Mouse (Mus musculus) MEL (cell line): ENCODE data around the gene Ppfibp1. TPM values are rescaled to one million over a fixed set of nuclear protein-coding genes. Genes with fewer than 3 reads are reported as not detected.

Experiments
- DNase-seq: peaks from one replicate; pipeline ENCODE4 v3.0.0; 2011; ENCODE audit warnings: low read depth, low spot score
- H3K27ac ChIP-seq: 2 replicates; pipeline ENCODE4 v1.5.1; 2012; ENCODE audit warnings: low read depth, mild to moderate bottlenecking, control low read depth, low read length, moderate library complexity; ENCODE audit not compliant: control insufficient read depth
- H3K27me3 ChIP-seq, 2 experiments: fragments of 150-350 bp in 1 of 2; sonication (generic) in 1 of 2; 2 replicates each; pipeline ENCODE4 v1.6.1; 2012; ENCODE audit warnings: low read length in 2 of 2, mild to moderate bottlenecking in 2 of 2, improper control_type of control experiment in 1 of 2, moderate library complexity in 1 of 2; ENCODE audit not compliant: insufficient read depth in 2 of 2, control insufficient read depth in 1 of 2
- H3K36me3 ChIP-seq, 2 experiments: 2 replicates each; pipeline ENCODE4 v1.6.1; 2012 to 2014; ENCODE audit warnings: low read length in 2 of 2, improper control_type of control experiment in 1 of 2, inconsistent platforms in 1 of 2, mild to moderate bottlenecking in 1 of 2; ENCODE audit not compliant: insufficient read depth in 2 of 2, control insufficient read depth in 1 of 2
- H3K4me1 ChIP-seq, 2 experiments: fragments of 150-350 bp in 1 of 2; sonication (generic) in 1 of 2; 2 replicates each; pipeline ENCODE4 v1.6.1; 2012; ENCODE audit warnings: low read length in 2 of 2, improper control_type of control experiment in 1 of 2, mild to moderate bottlenecking in 1 of 2; ENCODE audit not compliant: insufficient read depth in 2 of 2, control insufficient read depth in 1 of 2
- H3K4me3 ChIP-seq, 2 experiments: fragments of 150-350 bp in 1 of 2; sonication (generic) in 1 of 2; 2 replicates each; pipeline ENCODE4 v1.5.1; 2012; ENCODE audit warnings: low read depth in 2 of 2, low read length in 2 of 2, mild to moderate bottlenecking in 2 of 2, moderate library complexity in 2 of 2, control low read depth in 1 of 2, improper control_type of control experiment in 1 of 2; ENCODE audit not compliant: control insufficient read depth in 1 of 2, insufficient read depth in 1 of 2
- H3K79me2 ChIP-seq: 2 replicates; pipeline ENCODE4 v1.6.1; 2012; ENCODE audit warnings: mild to moderate bottlenecking, low read length, moderate library complexity; ENCODE audit not compliant: control insufficient read depth, poor library complexity, insufficient read depth
- H3K9ac ChIP-seq: 2 replicates; pipeline ENCODE4 v1.6.1; 2012; ENCODE audit warnings: low read depth, mild to moderate bottlenecking, control low read depth, low read length, moderate library complexity; ENCODE audit not compliant: control insufficient read depth, poor library complexity, severe bottlenecking
- H3K9me3 ChIP-seq: fragments of 150-350 bp; sonication (generic); replicated peaks from 2 replicates; pipeline ENCODE4 v1.6.1; 2012; ENCODE audit warnings: mild to moderate bottlenecking, low read length, improper control_type of control experiment, moderate library complexity; ENCODE audit not compliant: insufficient read depth
- BHLHE40 ChIP-seq: IDR thresholded peaks from 2 replicates; pipeline ENCODE4 v1.6.1; 2012; ENCODE audit warnings: low read depth, mild to moderate bottlenecking, inconsistent platforms, low read length, improper control_type of control experiment, borderline replicate concordance
- CHD1 ChIP-seq: IDR thresholded peaks from 2 replicates; pipeline ENCODE4 v1.6.1; 2012; ENCODE audit warnings: low read depth, mild to moderate bottlenecking, inconsistent platforms, low read length, improper control_type of control experiment
- CTCF ChIP-seq, 3 experiments: IDR thresholded peaks in 2 of 3; conservative IDR thresholded peaks in 1 of 3; 2 replicates each; pipeline ENCODE4 v1.5.1; 2011 to 2012; ENCODE audit warnings: low read length in 3 of 3, low read depth in 2 of 3, mild to moderate bottlenecking in 2 of 3, improper control_type of control experiment in 1 of 3, inconsistent platforms in 1 of 3, mixed read lengths in 1 of 3, moderate library complexity in 1 of 3; ENCODE audit not compliant: control insufficient read depth in 1 of 3, insufficient read depth in 1 of 3, poor library complexity in 1 of 3, severe bottlenecking in 1 of 3
- E2F4 ChIP-seq: IDR thresholded peaks from 2 replicates; pipeline ENCODE4 v1.6.1; 2011; ENCODE audit warnings: low read depth, low read length, improper control_type of control experiment, borderline replicate concordance
- EP300 ChIP-seq, 2 experiments: IDR thresholded peaks; 2 replicates each; pipeline ENCODE4 v1.6.1; 2011; ENCODE audit warnings: improper control_type of control experiment in 2 of 2, low read length in 2 of 2, low read depth in 1 of 2, mild to moderate bottlenecking in 1 of 2
- ETS1 ChIP-seq: IDR thresholded peaks from 2 replicates; pipeline ENCODE4 v1.6.1; 2012; ENCODE audit warnings: low read depth, mild to moderate bottlenecking, inconsistent platforms, low read length, improper control_type of control experiment, moderate library complexity
- GABPA ChIP-seq: IDR thresholded peaks from 2 replicates; pipeline ENCODE4 v1.6.1; 2012; ENCODE audit warnings: low read depth, mild to moderate bottlenecking, inconsistent platforms, low read length, improper control_type of control experiment, moderate library complexity
- HCFC1 ChIP-seq: IDR thresholded peaks from 2 replicates; pipeline ENCODE4 v1.6.1; 2012; ENCODE audit warnings: low read depth, mild to moderate bottlenecking, inconsistent platforms, low read length, improper control_type of control experiment, moderate library complexity
- KAT2A ChIP-seq: conservative IDR thresholded peaks from 2 replicates; pipeline ENCODE4 v1.6.1; 2012; ENCODE audit warnings: low read depth, low read length, improper control_type of control experiment, inconsistent platforms
- MAX ChIP-seq: IDR thresholded peaks from 2 replicates; pipeline ENCODE4 v1.6.1; 2011; ENCODE audit warnings: low read length, improper control_type of control experiment
- MAZ ChIP-seq: IDR thresholded peaks from 2 replicates; pipeline ENCODE4 v1.6.1; 2012; ENCODE audit warnings: low read depth, mild to moderate bottlenecking, inconsistent platforms, low read length, improper control_type of control experiment
- MEF2A ChIP-seq: IDR thresholded peaks from 2 replicates; pipeline ENCODE4 v1.6.1; 2014; ENCODE audit warnings: low read depth, mild to moderate bottlenecking, inconsistent platforms, low read length, improper control_type of control experiment; ENCODE audit not compliant: poor library complexity, insufficient replicate concordance, severe bottlenecking; ENCODE audit errors: extremely low read depth
- MYB ChIP-seq: IDR thresholded peaks from 2 replicates; pipeline ENCODE4 v1.6.1; 2011; ENCODE audit warnings: mild to moderate bottlenecking, low read depth, low read length, improper control_type of control experiment
- MYC ChIP-seq: IDR thresholded peaks from 2 replicates; pipeline ENCODE4 v1.6.1; 2011; ENCODE audit warnings: low read depth, mild to moderate bottlenecking, low read length, improper control_type of control experiment, moderate library complexity
- NELFE ChIP-seq: IDR thresholded peaks from 2 replicates; pipeline ENCODE4 v1.6.1; 2011; ENCODE audit warnings: low read depth, low read length, improper control_type of control experiment
- NRF1 ChIP-seq: IDR thresholded peaks from 2 replicates; pipeline ENCODE4 v1.6.1; 2014; ENCODE audit warnings: low read depth, mild to moderate bottlenecking, inconsistent platforms, low read length, improper control_type of control experiment, moderate library complexity; ENCODE audit not compliant: poor library complexity, insufficient read depth, severe bottlenecking
- POLR2A ChIP-seq, 2 experiments: IDR thresholded peaks; 2 replicates each; pipeline ENCODE4 v1.6.1; 2011 to 2012; ENCODE audit warnings: low read length in 2 of 2, mild to moderate bottlenecking in 2 of 2, control low read depth in 1 of 2, improper control_type of control experiment in 1 of 2, low read depth in 1 of 2, moderate library complexity in 1 of 2; ENCODE audit not compliant: control insufficient read depth in 1 of 2, insufficient read depth in 1 of 2, poor library complexity in 1 of 2
- POLR2AphosphoS2 ChIP-seq: IDR thresholded peaks from 2 replicates; pipeline ENCODE4 v1.6.1; 2011; ENCODE audit warnings: low read length, improper control_type of control experiment
- POLR2AphosphoS5 ChIP-seq: IDR thresholded peaks from 2 replicates; pipeline ENCODE4 v1.6.1; 2012; ENCODE audit warnings: low read depth, borderline replicate concordance, mild to moderate bottlenecking, inconsistent platforms, low read length, moderate library complexity, mixed read lengths
- RAD21 ChIP-seq: IDR thresholded peaks from 2 replicates; pipeline ENCODE4 v1.6.1; 2011; ENCODE audit warnings: mild to moderate bottlenecking, low read depth, low read length, improper control_type of control experiment
- RCOR1 ChIP-seq: IDR thresholded peaks from 2 replicates; pipeline ENCODE4 v1.6.1; 2012; ENCODE audit warnings: low read depth, mild to moderate bottlenecking, inconsistent platforms, low read length, improper control_type of control experiment
- SIN3A ChIP-seq: IDR thresholded peaks from 2 replicates; pipeline ENCODE4 v1.6.1; 2012; ENCODE audit warnings: low read length, improper control_type of control experiment, inconsistent platforms
- SMC3 ChIP-seq: IDR thresholded peaks from 2 replicates; pipeline ENCODE4 v1.6.1; 2011; ENCODE audit warnings: low read depth, low read length, improper control_type of control experiment
- TAL1 ChIP-seq: IDR thresholded peaks from 2 replicates; pipeline ENCODE4 v1.6.1; 2012; ENCODE audit warnings: mild to moderate bottlenecking, inconsistent platforms, low read length, moderate library complexity, mixed read lengths
- TBP ChIP-seq: IDR thresholded peaks from 2 replicates; pipeline ENCODE4 v1.8.0; 2011; ENCODE audit warnings: low read depth, low read length, improper control_type of control experiment
- TCF12 ChIP-seq: IDR thresholded peaks from 2 replicates; pipeline ENCODE4 v1.6.1; 2014; ENCODE audit warnings: low read depth, mild to moderate bottlenecking, inconsistent platforms, low read length, improper control_type of control experiment, moderate library complexity
- UBTF ChIP-seq: IDR thresholded peaks from 2 replicates; pipeline ENCODE4 v1.6.1; 2012; ENCODE audit warnings: low read depth, mild to moderate bottlenecking, inconsistent platforms, low read length, improper control_type of control experiment, moderate library complexity, borderline replicate concordance; ENCODE audit not compliant: insufficient read depth
- USF1 ChIP-seq: IDR thresholded peaks from 2 replicates; pipeline ENCODE4 v1.6.1; 2014; ENCODE audit warnings: low read depth, mild to moderate bottlenecking, inconsistent platforms, low read length, improper control_type of control experiment, moderate library complexity
- USF2 ChIP-seq, 2 experiments: IDR thresholded peaks; 2 replicates each; pipeline ENCODE4 v1.6.1; 2011 to 2012; ENCODE audit warnings: improper control_type of control experiment in 2 of 2, low read length in 2 of 2, borderline replicate concordance in 1 of 2, inconsistent platforms in 1 of 2, low read depth in 1 of 2, mild to moderate bottlenecking in 1 of 2; ENCODE audit not compliant: insufficient read depth in 1 of 2
- ZNF384 ChIP-seq: IDR thresholded peaks from 2 replicates; pipeline ENCODE4 v1.6.1; 2012; ENCODE audit warnings: low read depth, mild to moderate bottlenecking, inconsistent platforms, low read length, improper control_type of control experiment
- polyA plus RNA-seq, 2 experiments: library from polyadenylated mRNA; stranded (reverse) in 1 of 2; unstranded in 1 of 2; fragments of >175 nt in 1 of 2; fragments of >200 nt in 1 of 2; gene quantifications; 2 replicates each; pipeline versions ENCODE4 v1.2.1 to v1.2.4; 2012; ENCODE audit warnings: low replicate concordance in 2 of 2, low read depth in 1 of 2; ENCODE audit not compliant: insufficient read length in 2 of 2, insufficient read depth in 1 of 2, missing spikeins in 1 of 2
- total RNA-seq: library from RNA; depleted of rRNA; stranded (reverse); fragments of 300-350 nt; gene quantifications from 2 replicates; pipeline ENCODE4 v1.2.3, GENCODE M21; 2012; rRNA removed

Gene Ppfibp1
- total RNA-seq (12.2 and 13.8 TPM in 2 replicates), polyA plus RNA-seq (10 to 100 TPM in 1 of 2 experiments, not detected in 1; 14.6 TPM)

- H3K79me2 ChIP-seq: peaks cover 6% of the 10 kb centered on the region; the same call in 1 of the 2 replicates
- H3K9ac ChIP-seq: peak within 1 kb of the TSS; percentile 97
- TF ChIP-seq GABPA (no peak), POLR2A (IDR thresholded peaks at IDR 0.05; ENCODE audit: control insufficient read depth in 1 of 2, insufficient read depth in 1 of 2, low read depth in 1 of 2, low read length in 2 of 2, poor library complexity in 1 of 2) (peak; percentile 76 to 89), CTCF (IDR thresholded peaks at IDR 0.05 in 2 of 3, conservative IDR thresholded peaks at IDR 0.05 in 1 of 3; ENCODE audit: control insufficient read depth in 1 of 3, insufficient read depth in 1 of 3, low read depth in 2 of 3, low read length in 3 of 3, poor library complexity in 1 of 3, severe bottlenecking in 1 of 3) (no peak), ZNF384 (no peak), TAL1 (no peak), POLR2AphosphoS2 (peak; percentile 58; the same call in 1 of the 2 replicates), RCOR1 (no peak), TBP (no peak), NRF1 (0 out of 2 replicates have a peak, but pooled peaks have one; percentile 16), TCF12 (no peak; the same call in none of the 2 replicates), CHD1 (peak; percentile 32; the same call in 1 of the 2 replicates), RAD21 (no peak), USF1 (no peak; the same call in 1 of the 2 replicates), SIN3A (peak; percentile 17), EP300 (IDR thresholded peaks at IDR 0.05; ENCODE audit: low read depth in 1 of 2, low read length in 2 of 2) (no peak), HCFC1 (0 out of 2 replicates have a peak, but pooled peaks have one; percentile 17), MYB (no peak), BHLHE40 (no peak), ETS1 (0 out of 2 replicates have a peak, but pooled peaks have one; percentile 22), SMC3 (no peak), MYC (peak; percentile 61), E2F4 (peak; percentile 22; the same call in 1 of the 2 replicates), KAT2A (no peak), NELFE (peak; percentile 79), UBTF (0 out of 2 replicates have a peak, but pooled peaks have one; percentile 53), USF2 (IDR thresholded peaks at IDR 0.05; ENCODE audit: borderline replicate concordance in 1 of 2, insufficient read depth in 1 of 2, low read depth in 1 of 2, low read length in 2 of 2) (no peak), POLR2AphosphoS5 (no peak), MAZ (peak; percentile 88; the same call in 1 of the 2 replicates), MAX (peak; percentile 64; the same call in 1 of the 2 replicates), MEF2A (no peak)
- H3K27ac ChIP-seq: peak within 1 kb of the TSS; percentile 37; the same call in 1 of the 2 replicates
- peak; percentile 93 for DNase-seq
- peaks cover 0 to 10% of the 10 kb centered on the region in 2 experiments; a peak in 2 of 4 replicates for H3K36me3 ChIP-seq
- H3K4me3 ChIP-seq: peak within 1 kb of the TSS; percentile 95 to 100
- H3K4me1 ChIP-seq: peaks cover 4 to 11% of the 10 kb centered on the region in 2 experiments
- no peaks in the 10 kb centered on the region for H3K27me3 ChIP-seq
- H3K9me3 ChIP-seq: no peaks in the 10 kb centered on the region
These were observed at the start of gene Ppfibp1 for GRCm38 (mm10) chr6:146887958-146888659. TSS of gene Ppfibp1 (plus strand) at chr6:146888487.
